Mouse (Mus musculus): ENCODE data around the gene Trh. TPM values are rescaled to one million over a fixed set of nuclear protein-coding genes. Genes with fewer than 3 reads are reported as not detected.

The Trh gene
- polyA plus RNA-seq, 1 experiment from 2014 or later: 0.16 TPM

DNA sequence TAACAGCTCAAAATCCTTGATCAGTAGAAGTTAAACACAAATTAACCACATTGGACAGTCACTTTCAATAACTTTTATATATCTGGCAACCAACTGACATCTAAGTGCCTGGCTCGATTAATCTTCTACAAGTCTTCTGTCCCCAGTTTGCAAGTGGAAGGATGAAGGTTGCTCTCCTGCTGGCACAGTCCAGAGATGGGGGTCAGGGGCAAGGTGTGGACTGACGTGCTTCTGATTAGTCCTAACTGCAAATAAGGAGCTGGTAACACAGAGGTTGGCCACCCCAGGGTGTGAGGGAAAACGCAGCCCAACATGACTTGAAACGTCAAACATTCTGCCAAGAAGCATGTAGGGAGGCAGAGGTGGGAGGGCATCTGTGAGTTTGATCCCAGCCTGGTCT lies 12.7 kb downstream of the Trh start:
- Histone ChIP-seq H3K4me2 (ENCODE audit: low read depth) (no peak overlapping the region), H3K27me3 (ENCODE audit: control insufficient read depth, insufficient read depth, low read length) (no peaks in the 10 kb centered on the region), H3K9me3 (ENCODE audit: control insufficient read depth, low read length) (no peaks in the 10 kb centered on the region), H3K9ac (ENCODE audit: low read length) (no peak overlapping the region), H3K4me3 (ENCODE audit: low read depth, low read length) (no peak overlapping the region), H3K36me3 (ENCODE audit: control insufficient read depth, insufficient read depth, low read length) (no peaks in the 10 kb centered on the region), H3K4me1 (ENCODE audit: control insufficient read depth, insufficient read depth, low read length) (no peaks in the 10 kb centered on the region), H3K27ac (ENCODE audit: low read depth, low read length) (no peak overlapping the region)
- 85% methylated on average over 4 of the region's 4 CpGs for WGBS
- DNase-seq (ENCODE audit: low spot score) (no peak), ATAC-seq (ENCODE audit: insufficient read depth, low FRiP score, low TSS enrichment) (no peak)

DNA sequence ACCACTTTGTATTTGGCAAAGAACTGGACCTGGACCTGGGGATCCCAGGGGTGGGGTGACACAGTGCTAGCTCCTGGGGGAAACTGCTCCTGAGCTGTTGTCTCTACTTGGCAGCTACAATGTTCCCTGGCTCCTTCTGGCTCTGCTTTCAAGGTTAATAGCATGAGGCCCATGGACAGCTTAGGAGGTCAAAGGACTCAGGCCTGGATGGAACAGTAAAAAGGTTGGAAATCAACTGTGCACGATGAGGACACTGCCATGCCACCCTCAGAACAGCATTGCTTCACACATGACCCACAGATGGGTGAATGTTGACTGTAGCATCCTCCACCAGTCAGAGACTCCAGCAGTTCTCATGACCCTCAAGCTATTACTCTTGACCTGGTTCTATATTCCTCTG lies 13.1 kb downstream of the Trh start:
- Histone ChIP-seq H3K4me1 (ENCODE audit: control insufficient read depth, insufficient read depth, low read length) (no peaks in the 10 kb centered on the region), H3K4me3 (ENCODE audit: low read depth, low read length) (no peak overlapping the region), H3K36me3 (ENCODE audit: control insufficient read depth, insufficient read depth, low read length) (no peaks in the 10 kb centered on the region), H3K9me3 (ENCODE audit: control insufficient read depth, low read length) (no peaks in the 10 kb centered on the region), H3K27ac (ENCODE audit: low read depth, low read length) (no peak overlapping the region), H3K9ac (ENCODE audit: low read length) (no peak overlapping the region), H3K27me3 (ENCODE audit: control insufficient read depth, insufficient read depth, low read length) (no peaks in the 10 kb centered on the region), H3K4me2 (ENCODE audit: low read depth) (no peak overlapping the region)
- 81% methylated on average over 1 of the region's 1 CpGs for WGBS
- DNase-seq (ENCODE audit: low spot score) (no peak), ATAC-seq (ENCODE audit: insufficient read depth, low FRiP score, low TSS enrichment) (no peak)

DNA sequence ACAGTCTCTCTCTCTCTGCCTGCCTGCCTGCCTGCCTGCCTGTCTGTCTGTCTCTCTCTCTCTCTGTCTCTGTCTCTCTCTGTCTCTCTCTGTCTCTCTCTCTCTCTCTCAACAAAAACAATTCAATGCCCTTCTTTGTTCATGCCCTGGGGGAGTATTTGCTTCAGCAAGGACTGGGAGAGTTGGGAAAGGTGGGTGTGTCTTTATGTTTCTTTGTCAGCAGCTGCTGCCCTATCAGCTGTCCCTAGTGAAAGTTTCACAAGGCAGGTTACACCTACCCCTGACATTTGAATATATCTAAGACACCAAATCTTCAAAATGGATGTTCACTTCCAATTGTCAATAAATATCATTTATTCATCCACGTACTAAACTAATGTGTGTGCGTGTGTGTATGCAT lies 14.9 kb downstream of the Trh start:
- no peaks in the 10 kb centered on the region for H3K36me3 ChIP-seq (ENCODE audit: control insufficient read depth, insufficient read depth, low read length)
- no peak overlapping the region for H3K9ac ChIP-seq (ENCODE audit: low read length)
- H3K4me2 ChIP-seq (ENCODE audit: low read depth): no peak overlapping the region
- no peaks in the 10 kb centered on the region for H3K4me1 ChIP-seq (ENCODE audit: control insufficient read depth, insufficient read depth, low read length)
- 94% methylated on average over 2 of the region's 2 CpGs for whole genome bisulfite sequencing
- DNase-seq (ENCODE audit: low spot score) (no peak), ATAC-seq (ENCODE audit: insufficient read depth, low FRiP score, low TSS enrichment) (no peak)
- H3K27me3 ChIP-seq (ENCODE audit: control insufficient read depth, insufficient read depth, low read length): no peaks in the 10 kb centered on the region
- no peak overlapping the region for H3K4me3 ChIP-seq (ENCODE audit: low read depth, low read length)
- H3K27ac ChIP-seq (ENCODE audit: low read depth, low read length): no peak overlapping the region
- H3K9me3 ChIP-seq (ENCODE audit: control insufficient read depth, low read length): no peaks in the 10 kb centered on the region

DNA sequence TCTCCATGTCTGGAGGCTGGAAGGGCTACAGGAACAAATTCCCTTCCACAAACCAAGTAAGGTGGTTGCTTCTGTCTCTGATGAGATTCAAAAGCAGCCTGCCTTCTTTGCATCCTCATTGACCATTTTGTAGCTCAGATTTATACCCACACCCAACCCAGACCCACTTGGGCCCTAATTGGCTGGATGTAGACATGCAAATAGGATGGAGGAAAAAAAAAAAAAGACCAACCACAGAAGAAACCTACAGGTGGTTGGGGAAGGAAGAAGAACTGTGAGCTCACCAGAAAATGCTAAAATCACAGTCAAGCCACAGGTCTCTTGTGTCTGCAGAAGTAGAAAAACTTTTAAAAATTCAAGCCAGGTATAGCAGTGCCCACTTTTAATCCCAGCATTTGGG lies 15.3 kb downstream of the Trh start:
- Histone ChIP-seq H3K27ac (ENCODE audit: low read depth, low read length) (no peak overlapping the region), H3K9ac (ENCODE audit: low read length) (no peak overlapping the region), H3K36me3 (ENCODE audit: control insufficient read depth, insufficient read depth, low read length) (no peaks in the 10 kb centered on the region), H3K4me1 (ENCODE audit: control insufficient read depth, insufficient read depth, low read length) (no peaks in the 10 kb centered on the region), H3K9me3 (ENCODE audit: control insufficient read depth, low read length) (no peaks in the 10 kb centered on the region), H3K27me3 (ENCODE audit: control insufficient read depth, insufficient read depth, low read length) (no peaks in the 10 kb centered on the region), H3K4me2 (ENCODE audit: low read depth) (no peak overlapping the region), H3K4me3 (ENCODE audit: low read depth, low read length) (no peak overlapping the region)
- ATAC-seq (ENCODE audit: insufficient read depth, low FRiP score, low TSS enrichment): no peak
- DNase-seq (ENCODE audit: low spot score): no peak

DNA sequence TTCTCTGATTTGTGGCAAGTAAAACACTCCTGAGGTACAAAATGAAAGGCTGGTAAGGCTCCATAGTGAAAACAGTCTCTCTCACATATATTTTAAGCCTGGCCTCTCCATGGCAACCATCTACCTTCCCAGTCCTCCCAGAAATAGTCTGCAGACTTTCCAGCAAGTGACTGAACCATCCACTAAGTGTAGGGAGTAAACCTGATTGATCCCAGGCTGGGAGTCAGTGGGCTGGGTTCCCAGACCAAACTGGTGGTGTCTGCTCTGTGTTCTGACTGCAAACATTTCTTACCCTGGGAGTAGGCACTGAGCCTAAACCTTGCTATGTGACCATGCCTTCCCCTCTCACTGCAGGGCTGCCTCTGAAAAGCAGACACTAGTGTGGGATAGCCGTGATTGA lies 19.5 kb downstream of the Trh start:
- no peak for DNase-seq (ENCODE audit: low spot score)
- Histone ChIP-seq H3K9me3 (ENCODE audit: control insufficient read depth, low read length) (no peaks in the 10 kb centered on the region), H3K4me3 (ENCODE audit: low read depth, low read length) (no peak overlapping the region), H3K4me1 (ENCODE audit: control insufficient read depth, insufficient read depth, low read length) (no peaks in the 10 kb centered on the region), H3K4me2 (ENCODE audit: low read depth) (no peak overlapping the region), H3K27ac (ENCODE audit: low read depth, low read length) (no peak overlapping the region), H3K9ac (ENCODE audit: low read length) (no peak overlapping the region), H3K36me3 (ENCODE audit: control insufficient read depth, insufficient read depth, low read length) (no peaks in the 10 kb centered on the region), H3K27me3 (ENCODE audit: control insufficient read depth, insufficient read depth, low read length) (no peaks in the 10 kb centered on the region)
- ATAC-seq (ENCODE audit: insufficient read depth, low FRiP score, low TSS enrichment): no peak
- WGBS: 86% methylated on average over 1 of the region's 1 CpGs

DNA sequence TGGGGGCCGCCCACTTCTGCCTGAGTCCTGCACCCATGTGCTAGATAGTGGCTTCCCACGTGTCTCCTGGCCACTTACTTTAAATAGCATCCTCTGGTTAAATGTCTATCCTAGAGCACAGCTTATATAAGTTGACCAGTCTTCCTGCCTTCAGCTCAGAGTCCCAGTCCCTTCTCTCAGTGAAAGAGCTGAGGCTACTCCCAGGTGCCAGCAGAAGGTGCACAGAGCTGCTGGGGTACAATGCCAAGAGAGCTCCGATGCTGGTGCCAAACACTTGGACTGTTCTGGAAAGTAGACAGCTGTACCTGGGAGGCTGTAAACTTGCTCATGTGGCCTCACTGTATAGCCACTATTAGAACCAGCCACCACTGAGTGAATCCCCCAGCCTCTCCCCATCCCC lies 22.4 kb downstream of the Trh start:
- DNase-seq (ENCODE audit: low spot score) (no peak), ATAC-seq (ENCODE audit: insufficient read depth, low FRiP score, low TSS enrichment) (no peak)
- no peaks in the 10 kb centered on the region for H3K4me1 ChIP-seq (ENCODE audit: control insufficient read depth, insufficient read depth, low read length)
- 94% methylated on average over 3 of the region's 3 CpGs for WGBS
- no peaks in the 10 kb centered on the region for H3K27me3 ChIP-seq (ENCODE audit: control insufficient read depth, insufficient read depth, low read length)
- no peak overlapping the region for H3K4me3 ChIP-seq (ENCODE audit: low read depth, low read length)
- no peaks in the 10 kb centered on the region for H3K9me3 ChIP-seq (ENCODE audit: control insufficient read depth, low read length)
- no peak overlapping the region for H3K9ac ChIP-seq (ENCODE audit: low read length)
- H3K4me2 ChIP-seq (ENCODE audit: low read depth): no peak overlapping the region
- H3K36me3 ChIP-seq (ENCODE audit: control insufficient read depth, insufficient read depth, low read length): no peaks in the 10 kb centered on the region
- no peak overlapping the region for H3K27ac ChIP-seq (ENCODE audit: low read depth, low read length)

DNA sequence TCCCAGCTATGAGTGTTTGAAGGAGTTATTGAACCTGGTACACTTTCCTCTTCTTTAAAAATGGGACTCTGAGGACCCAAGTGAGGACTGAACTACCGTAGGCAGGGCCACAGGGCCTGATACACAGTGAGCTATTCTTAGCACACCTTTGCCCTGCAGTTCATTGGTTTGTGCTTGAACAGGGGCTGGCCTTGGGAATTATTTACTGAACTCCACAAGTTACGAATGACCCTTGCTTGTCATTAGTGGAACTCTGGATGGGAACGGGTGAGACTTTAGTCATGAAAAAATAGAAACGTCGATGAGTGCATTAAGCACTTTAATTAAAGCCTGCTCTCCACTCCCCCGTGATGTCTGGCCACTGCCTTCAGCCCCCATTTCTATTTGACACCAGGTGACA lies 22.8 kb downstream of the Trh start:
- no peak overlapping the region for H3K4me2 ChIP-seq (ENCODE audit: low read depth)
- no peaks in the 10 kb centered on the region for H3K36me3 ChIP-seq (ENCODE audit: control insufficient read depth, insufficient read depth, low read length)
- H3K9ac ChIP-seq (ENCODE audit: low read length): no peak overlapping the region
- 82% methylated on average over 6 of the region's 6 CpGs for WGBS
- H3K9me3 ChIP-seq (ENCODE audit: control insufficient read depth, low read length): no peaks in the 10 kb centered on the region
- H3K4me3 ChIP-seq (ENCODE audit: low read depth, low read length): no peak overlapping the region
- H3K27me3 ChIP-seq (ENCODE audit: control insufficient read depth, insufficient read depth, low read length): no peaks in the 10 kb centered on the region
- ATAC-seq (ENCODE audit: insufficient read depth, low FRiP score, low TSS enrichment) (no peak), DNase-seq (ENCODE audit: low spot score) (no peak)
- H3K4me1 ChIP-seq (ENCODE audit: control insufficient read depth, insufficient read depth, low read length): no peaks in the 10 kb centered on the region
- H3K27ac ChIP-seq (ENCODE audit: low read depth, low read length): no peak overlapping the region

DNA sequence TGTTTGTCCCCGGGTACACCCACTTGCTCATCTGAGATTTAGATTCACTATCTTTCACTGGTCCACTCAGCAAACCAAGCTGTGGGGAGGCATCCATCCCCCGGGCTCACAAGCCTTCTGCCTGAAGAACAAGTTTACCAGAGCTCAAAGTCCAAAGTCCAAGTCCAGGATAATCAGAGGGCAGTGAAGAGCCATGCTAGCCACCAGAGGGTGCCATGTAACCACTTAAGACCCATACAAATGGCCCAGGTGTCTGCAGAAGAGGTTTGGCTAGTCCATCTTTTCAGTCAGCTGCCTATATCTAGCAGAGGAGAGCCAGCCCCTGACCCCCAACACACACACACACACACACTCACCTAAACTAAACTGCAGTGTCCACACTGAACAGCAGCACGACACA lies 25.0 kb downstream of the Trh start:
- no peak overlapping the region for H3K9ac ChIP-seq (ENCODE audit: low read length)
- no peak overlapping the region for H3K4me3 ChIP-seq (ENCODE audit: low read depth, low read length)
- peak; percentile 30 for DNase-seq (ENCODE audit: low spot score)
- no peak overlapping the region for H3K27ac ChIP-seq (ENCODE audit: low read depth, low read length)
- no peaks in the 10 kb centered on the region for H3K4me1 ChIP-seq (ENCODE audit: control insufficient read depth, insufficient read depth, low read length)
- H3K27me3 ChIP-seq (ENCODE audit: control insufficient read depth, insufficient read depth, low read length): no peaks in the 10 kb centered on the region
- H3K4me2 ChIP-seq (ENCODE audit: low read depth): no peak overlapping the region
- H3K36me3 ChIP-seq (ENCODE audit: control insufficient read depth, insufficient read depth, low read length): no peaks in the 10 kb centered on the region
- no peaks in the 10 kb centered on the region for H3K9me3 ChIP-seq (ENCODE audit: control insufficient read depth, low read length)
- no peak for ATAC-seq (ENCODE audit: insufficient read depth, low FRiP score, low TSS enrichment)
- 61% methylated on average over 3 of the region's 3 CpGs for WGBS

DNA sequence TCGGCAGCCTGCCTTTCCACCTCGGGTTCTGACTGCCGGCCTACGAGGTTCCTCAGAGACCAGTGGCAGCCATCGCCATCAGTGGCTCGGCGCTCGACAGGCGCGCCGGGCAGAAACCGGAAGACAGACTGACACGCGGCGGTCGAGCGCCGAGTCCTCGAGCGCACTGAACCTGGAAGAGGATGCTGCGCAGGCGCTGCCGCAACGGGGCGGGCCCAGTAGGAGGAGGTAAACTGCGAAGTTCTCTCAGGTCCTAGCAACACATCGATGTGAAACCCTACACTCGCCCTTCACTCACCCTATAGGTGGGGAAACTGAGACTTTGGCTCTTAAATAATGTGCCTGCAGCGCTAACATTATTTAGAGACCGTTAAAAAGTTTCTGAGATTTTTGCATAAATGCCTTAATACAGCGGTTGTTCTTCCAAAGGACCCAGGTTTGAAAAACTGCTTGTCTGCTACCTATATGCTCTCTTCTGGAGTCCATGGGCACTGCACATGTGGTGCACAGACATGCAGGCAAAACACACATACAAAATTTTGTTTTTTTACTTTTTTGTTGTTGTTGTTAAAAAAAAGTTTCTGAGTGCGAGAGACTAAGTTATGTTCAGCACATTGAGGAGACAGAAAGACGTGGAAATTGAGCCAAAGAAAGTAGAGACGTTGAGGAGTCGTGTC lies 29.5 kb downstream of the Trh start, which contains the start of gene Rbsn:
Gene Rbsn, minus strand, starts transcription at position 153 of the 677 bp plus-strand sequence.
- no peaks in the 10 kb centered on the region for H3K4me1 ChIP-seq (ENCODE audit: control insufficient read depth, insufficient read depth, low read length)
- H3K4me2 ChIP-seq (ENCODE audit: low read depth): peak within 1 kb of the TSS; percentile 84
- peak; percentile 91 for ATAC-seq (ENCODE audit: insufficient read depth, low FRiP score, low TSS enrichment)
- peak; percentile 95 for DNase-seq (ENCODE audit: low spot score)
- H3K4me3 ChIP-seq (ENCODE audit: low read depth, low read length): peak within 1 kb of the TSS; percentile 92
- WGBS: 11% methylated on average over 35 of the region's 35 CpGs
- peak within 1 kb of the TSS; percentile 91 for H3K9ac ChIP-seq (ENCODE audit: low read length)
- no peaks in the 10 kb centered on the region for H3K36me3 ChIP-seq (ENCODE audit: control insufficient read depth, insufficient read depth, low read length)
- H3K27ac ChIP-seq (ENCODE audit: low read depth, low read length): peak within 1 kb of the TSS; percentile 79
- no peaks in the 10 kb centered on the region for H3K9me3 ChIP-seq (ENCODE audit: control insufficient read depth, low read length)
- H3K27me3 ChIP-seq (ENCODE audit: control insufficient read depth, insufficient read depth, low read length): no peaks in the 10 kb centered on the region
